8 mouse cellular contexts compared by ENCODE assay signal in genomic region chr10:128803361-128803760, GRCm38 (mm10). TPM values are rescaled to one million over a fixed set of nuclear protein-coding genes. Genes with fewer than 3 reads are reported as not detected.
DNase-seq lines count a peak whose midpoint lies in the region; ATAC-seq lines count a peak whose summit lies in the region.

No protein-coding gene starts in this region.

- peaks cover 24% of the 10 kb centered on the region for H3K4me1 ChIP-seq in neural tube, embryonic 11.5 days (ENCODE audit: control insufficient read depth, insufficient read depth, low read length)
- H3K4me1 ChIP-seq in liver, embryonic 12.5 days: peaks cover 43% of the 10 kb centered on the region

- H3K27ac ChIP-seq in neural tube, embryonic 11.5 days (ENCODE audit: low read depth, low read length): no peak overlapping the region
- peak overlapping the region; percentile 93; the same call in 1 of the 2 replicates for H3K27ac ChIP-seq in liver, embryonic 12.5 days

- ATAC-seq in neural tube, embryonic 11.5 days (ENCODE audit: insufficient read depth, low FRiP score, low TSS enrichment): no peak
- ATAC-seq in liver, embryonic 12.5 days: no peak

- H3K9me3 ChIP-seq in neural tube, embryonic 11.5 days (ENCODE audit: control insufficient read depth, low read length): no peaks in the 10 kb centered on the region
- H3K9me3 ChIP-seq in liver, embryonic 12.5 days (replicated peaks): no peaks in the 10 kb centered on the region

- H3K36me3 ChIP-seq in neural tube, embryonic 11.5 days (ENCODE audit: control insufficient read depth, insufficient read depth, low read length): peaks cover 7% of the 10 kb centered on the region; the same call in 1 of the 2 replicates
- peaks cover 37% of the 10 kb centered on the region for H3K36me3 ChIP-seq in liver, embryonic 12.5 days

- 23% methylated on average over 6 of the region's 6 CpGs for WGBS in neural tube, embryonic 11.5 days
- 8% methylated on average over 6 of the region's 6 CpGs for WGBS in liver, embryonic 12.5 days (ENCODE audit: insufficient replicate concordance)

- peak; percentile 30 for DNase-seq in cerebellum, adult 9-11 months
- no peak for DNase-seq in cerebellum, adult 8-10 months
- DNase-seq in neural tube, embryonic 11.5 days (ENCODE audit: low spot score): no peak
- DNase-seq in neural tube, embryonic 10.5 days (ENCODE audit: extremely low spot score, low spot score): no peak
- no peak for DNase-seq in adrenal gland, postnatal 10 days
- DNase-seq in spleen, postnatal 4 days (ENCODE audit: low spot score in 2 of 2): no peak
- DNase-seq in layer of hippocampus, postnatal 36 days: no peak

- no peaks in the 10 kb centered on the region for H3K27me3 ChIP-seq in neural tube, embryonic 11.5 days (ENCODE audit: control insufficient read depth, insufficient read depth, low read length)
- H3K27me3 ChIP-seq in liver, embryonic 12.5 days (replicated peaks): peaks cover 4% of the 10 kb centered on the region

- H3K9ac ChIP-seq in neural tube, embryonic 11.5 days (ENCODE audit: low read length): peak overlapping the region; percentile 83
- peak overlapping the region; percentile 88; the same call in 1 of the 2 replicates for H3K9ac ChIP-seq in liver, embryonic 12.5 days

- peak overlapping the region; percentile 90 for H3K4me2 ChIP-seq in neural tube, embryonic 11.5 days (ENCODE audit: low read depth)
- peak overlapping the region; percentile 94 for H3K4me2 ChIP-seq in liver, embryonic 12.5 days

- H3K4me3 ChIP-seq in neural tube, embryonic 11.5 days (ENCODE audit: low read depth, low read length): peak overlapping the region; percentile 76
- H3K4me3 ChIP-seq in liver, embryonic 12.5 days: peak overlapping the region; percentile 82

RNA-seq across cellular contexts. Expression of gene Dnajc14, which starts 0.5 kb away (rescaled TPM):
- 39.3 and 42.8 TPM in 2 replicates for polyA plus RNA-seq in neural tube, embryonic 11.5 days (2014; fragmentation: Nextera tagmentation; extraction: Ambion mirVana)
- polyA plus RNA-seq in liver, embryonic 12.5 days (2016; fragmentation: Nextera tagmentation; extraction: Ambion mirVana): 27.9 and 29.1 TPM in 2 replicates
- 10 to 100 TPM; 57.7 to 64.9 TPM for total RNA-seq in adrenal gland, postnatal 10 days (2021)
- 10 to 100 TPM; 65.3 to 69.1 TPM for total RNA-seq in layer of hippocampus, postnatal 36 days (2021)

RNA-seq across cellular contexts. Expression of gene Tmem198b, which starts 0.8 kb away (rescaled TPM):
- 16.7 and 16.9 TPM in 2 replicates for polyA plus RNA-seq in neural tube, embryonic 11.5 days (2014; fragmentation: Nextera tagmentation; extraction: Ambion mirVana)
- 3.7 and 3.9 TPM in 2 replicates for polyA plus RNA-seq in liver, embryonic 12.5 days (2016; fragmentation: Nextera tagmentation; extraction: Ambion mirVana)
- 10 to 100 TPM; 11.0 to 14.1 TPM for total RNA-seq in adrenal gland, postnatal 10 days (2021)
- 10 to 100 TPM in 1 of 2 experiments, 1 to 10 TPM in 1; 8.4 to 10.6 TPM for total RNA-seq in layer of hippocampus, postnatal 36 days (2021)

RNA-seq across cellular contexts. Expression of gene Mmp19, which starts 12.7 kb away (rescaled TPM):
- 0.32 and 0.41 TPM in 2 replicates for polyA plus RNA-seq in neural tube, embryonic 11.5 days (2014; fragmentation: Nextera tagmentation; extraction: Ambion mirVana)
- 5.5 and 6.8 TPM in 2 replicates for polyA plus RNA-seq in liver, embryonic 12.5 days (2016; fragmentation: Nextera tagmentation; extraction: Ambion mirVana)
- total RNA-seq in adrenal gland, postnatal 10 days (2021): 10 to 100 TPM; 22.1 to 23.9 TPM
- under 1 TPM; 0.20 to 0.46 TPM for total RNA-seq in layer of hippocampus, postnatal 36 days (2021)

RNA-seq across cellular contexts. Expression of gene Sarnp, which starts 13.8 kb away (rescaled TPM):
- polyA plus RNA-seq in neural tube, embryonic 11.5 days (2014; fragmentation: Nextera tagmentation; extraction: Ambion mirVana): 233 and 234 TPM in 2 replicates
- 154 and 161 TPM in 2 replicates for polyA plus RNA-seq in liver, embryonic 12.5 days (2016; fragmentation: Nextera tagmentation; extraction: Ambion mirVana)
- total RNA-seq in adrenal gland, postnatal 10 days (2021): 10 to 100 TPM; 52.0 to 55.0 TPM
- 10 to 100 TPM; 38.9 to 39.5 TPM for total RNA-seq in layer of hippocampus, postnatal 36 days (2021)

RNA-seq across cellular contexts. Expression of gene Ormdl2, which starts 18.1 kb away (rescaled TPM):
- 59.2 and 64.6 TPM in 2 replicates for polyA plus RNA-seq in neural tube, embryonic 11.5 days (2014; fragmentation: Nextera tagmentation; extraction: Ambion mirVana)
- polyA plus RNA-seq in liver, embryonic 12.5 days (2016; fragmentation: Nextera tagmentation; extraction: Ambion mirVana): 82.5 and 85.8 TPM in 2 replicates
- total RNA-seq in adrenal gland, postnatal 10 days (2021): 10 to 100 TPM; 28.3 to 30.2 TPM
- 1 to 10 TPM; 8.9 to 9.8 TPM for total RNA-seq in layer of hippocampus, postnatal 36 days (2021)

Comparison
In these comparisons a context has a peak if more than half of its experiments do, and no peak if none do; other contexts are left out.
1. RNA of gene Mmp19, which starts 12.7 kb away (total RNA-seq): 22.1 to 23.9 TPM in adrenal gland, postnatal 10 days; 0.20 to 0.46 TPM in layer of hippocampus, postnatal 36 days; every median in the first group is over 10 times any median in the second.